Mouse (Mus musculus): Measurements from ENCODE around the gene Esm1.
"Not testable (repeated sequence)": the region's sequence is repeated elsewhere in the genome, so short reads cannot be mapped to it uniquely, and the experiment has no call there.

Esm1 gene

GRCm38 (mm10) chr13:113227666-113228463, 18.4 kb downstream of the Esm1 start:
- DNase-seq (ENCODE audit: low read depth, low spot score) = peak; percentile 18

DNA sequence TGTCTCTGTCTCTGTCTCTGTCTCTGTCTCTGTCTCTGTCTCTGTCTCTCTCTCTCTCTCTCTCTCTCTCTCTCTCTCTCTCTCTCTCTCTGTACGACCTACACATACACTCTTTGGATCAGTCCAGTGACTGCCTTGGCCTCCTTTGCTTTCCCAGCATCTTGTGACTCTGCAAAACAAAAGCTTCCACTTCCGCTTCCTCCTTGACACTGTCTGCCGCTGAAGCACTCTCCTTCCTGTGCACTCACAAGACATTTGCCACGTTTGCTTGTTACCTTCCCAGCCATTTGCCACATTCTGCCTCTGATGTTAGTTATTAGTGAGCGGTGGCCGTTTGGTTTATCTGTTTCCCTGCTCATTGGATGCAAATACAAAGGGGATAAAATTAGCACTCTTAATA, 32.7 kb downstream of the Esm1 start:
- DNase-seq (ENCODE audit: low read depth, low spot score) = peak; percentile 23

DNA sequence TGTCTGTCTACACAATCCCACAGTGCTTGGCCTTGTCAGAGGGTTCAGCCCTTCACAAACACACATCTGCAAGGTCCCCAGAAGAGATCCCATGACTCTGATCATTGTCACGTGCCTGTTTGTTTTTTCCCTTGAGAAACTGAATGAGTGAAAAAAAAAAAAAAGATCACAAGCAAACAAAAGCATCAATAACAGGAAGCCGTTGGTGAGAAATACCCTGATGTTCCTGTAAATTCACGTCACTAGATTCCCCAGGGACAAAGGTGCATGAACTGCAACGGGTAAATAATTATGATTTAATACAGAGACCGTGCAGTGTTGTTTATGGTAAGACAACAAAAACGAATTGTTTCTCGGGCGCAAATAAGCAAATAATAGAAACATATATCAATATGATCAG, 35.6 kb downstream of the Esm1 start:
- DNase-seq (ENCODE audit: low read depth, low spot score) = no peak

DNA sequence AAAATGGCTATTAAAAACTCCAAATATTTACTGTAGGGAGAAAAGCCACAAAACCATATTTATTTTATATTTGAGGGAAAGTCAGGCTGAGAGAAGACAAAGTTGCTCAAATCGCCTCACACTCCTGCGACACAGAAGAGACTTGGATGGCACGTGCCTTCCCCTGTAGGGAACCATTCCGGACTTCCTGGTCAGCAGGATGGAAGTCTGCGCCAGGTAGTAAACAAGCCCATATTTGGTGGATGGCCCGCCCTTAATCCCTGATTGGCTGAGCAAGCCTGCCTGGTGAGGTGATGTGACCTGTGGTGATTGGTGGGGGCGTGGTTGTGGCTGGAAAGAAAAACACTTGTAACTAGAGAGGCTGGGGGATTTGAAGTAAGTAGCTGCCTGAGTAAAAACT, 43.1 kb downstream of the Esm1 start:
- not testable (repeated sequence) for DNase-seq (ENCODE audit: low read depth, low spot score)

GRCm38 (mm10) chr13:113256766-113257165, 47.3 kb downstream of the Esm1 start:
- no peak for DNase-seq (ENCODE audit: low read depth, low spot score)

GRCm38 (mm10) chr13:113257190-113257589, 47.7 kb downstream of the Esm1 start:
- DNase-seq (ENCODE audit: low read depth, low spot score) = peak; percentile 25

GRCm38 (mm10) chr13:113259237-113259636, 49.8 kb downstream of the Esm1 start:
- no peak for DNase-seq (ENCODE audit: low read depth, low spot score)

DNA sequence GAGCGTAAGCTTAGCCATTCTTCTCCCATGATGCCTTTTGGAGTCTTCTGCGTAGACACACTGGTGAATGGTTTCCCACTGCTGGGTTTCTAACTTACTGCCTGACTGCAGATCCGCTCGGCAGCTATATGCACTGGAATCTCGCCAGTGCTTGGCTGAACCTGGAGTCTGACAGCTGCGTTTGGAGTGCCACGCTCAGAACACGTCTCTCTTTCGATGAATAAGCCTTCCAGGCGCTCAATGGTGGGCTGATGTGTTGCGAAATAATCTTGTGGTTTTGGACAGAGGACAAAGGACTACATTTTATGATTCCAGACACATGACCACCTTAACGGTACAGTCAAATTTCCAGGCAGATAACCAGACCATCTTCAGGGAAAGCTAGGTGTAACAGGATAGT, 53.4 kb downstream of the Esm1 start:
- DNase-seq (ENCODE audit: low read depth, low spot score) = no peak

- peak; percentile 50 for DNase-seq (ENCODE audit: low read depth, low spot score)
These were observed 55.8 kb downstream of the Esm1 start for GRCm38 (mm10) chr13:113265257-113265656.

- peak; percentile 64 for DNase-seq (ENCODE audit: low read depth, low spot score)
These were observed 57.1 kb downstream of the Esm1 start for GRCm38 (mm10) chr13:113266495-113266951.

DNA sequence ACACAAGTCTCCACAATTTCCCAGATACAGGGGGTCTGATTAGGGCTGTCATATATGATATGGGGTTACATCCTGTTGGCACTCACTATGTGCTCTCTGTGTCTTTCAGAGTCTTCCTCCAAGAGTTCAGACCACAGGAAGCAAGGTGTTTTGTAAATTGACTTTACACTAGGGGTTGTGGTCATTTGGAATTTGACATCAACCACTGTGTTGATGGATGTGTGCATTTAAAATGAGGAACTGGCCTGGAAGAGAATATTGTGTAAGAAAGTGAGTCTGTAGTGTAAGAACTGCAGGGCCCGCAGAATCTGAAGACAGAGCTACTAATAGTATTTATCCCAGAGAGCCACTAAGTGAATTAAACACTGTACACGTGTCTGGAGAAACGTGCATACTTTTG, 57.7 kb downstream of the Esm1 start:
- peak; percentile 4 for DNase-seq (ENCODE audit: low read depth, low spot score)

Data from A20 (cell line).